Mouse (Mus musculus): ENCODE measurements around the gene Scarb2. TPM values are rescaled to one million over a fixed set of nuclear protein-coding genes. Genes with fewer than 3 reads are reported as not detected.

Scarb2 gene
- polyA plus RNA-seq, 1 experiment from 2014 or later = 14.3 TPM

DNA sequence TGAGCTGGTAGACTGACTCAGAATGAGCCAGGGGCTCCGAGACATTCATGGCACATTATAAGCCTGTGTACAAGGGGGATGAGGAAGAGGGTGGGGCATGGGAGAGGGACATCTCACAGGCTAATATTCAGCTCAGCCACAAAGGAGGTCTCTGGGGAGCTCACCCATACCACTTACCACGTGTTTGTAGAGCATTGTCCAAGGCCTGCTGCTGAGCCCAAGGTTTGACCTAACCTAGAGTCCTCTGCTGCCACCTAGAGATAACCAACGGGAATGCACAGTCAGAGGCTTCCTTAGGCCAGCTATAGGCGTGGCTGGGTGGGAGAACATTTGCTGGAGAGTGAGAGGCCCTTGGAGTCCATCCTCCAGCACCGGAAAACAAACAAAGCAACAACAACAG, 108.5 kb downstream of the Scarb2 start:
- Histone ChIP-seq H3K4me3 (no peak overlapping the region), H3K27ac (no peak overlapping the region), H3K4me1 (no peaks in the 10 kb centered on the region), H3K4me2 (no peak overlapping the region), H3K9me3 (no peaks in the 10 kb centered on the region), H3K9ac (no peak overlapping the region), H3K27me3 (peaks cover 7% of the 10 kb centered on the region; the same call in 1 of the 2 replicates), H3K36me3 (no peaks in the 10 kb centered on the region)
- 23% methylated on average over 5 of the region's 5 CpGs for WGBS
- ATAC-seq (ENCODE audit: insufficient number of reproducible peaks, low FRiP score, low TSS enrichment, low read depth) = 0 out of 2 replicates have a peak, but pooled peaks have one; percentile 50

DNA sequence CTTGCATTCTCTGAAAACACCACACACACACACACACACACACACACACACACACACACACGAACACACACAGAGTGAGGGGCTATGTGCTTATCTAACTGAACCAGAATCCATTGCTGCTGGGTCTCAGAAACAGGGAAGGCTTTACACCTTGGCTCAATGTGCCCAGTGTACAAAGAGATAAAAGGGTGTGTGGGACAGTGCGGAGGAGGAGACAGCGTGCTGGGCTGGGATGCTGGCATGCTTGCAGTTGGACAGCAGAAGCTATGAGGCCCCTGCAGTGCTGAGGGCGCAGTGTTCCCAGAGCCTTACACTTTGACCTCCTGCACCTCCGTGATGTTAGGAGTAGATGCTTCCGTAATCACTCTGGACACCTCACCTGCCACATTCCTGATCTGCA, 110.2 kb downstream of the Scarb2 start:
- Histone ChIP-seq H3K27me3 (peaks cover 16% of the 10 kb centered on the region), H3K9me3 (no peaks in the 10 kb centered on the region), H3K9ac (no peak overlapping the region), H3K4me2 (no peak overlapping the region), H3K4me3 (no peak overlapping the region), H3K27ac (no peak overlapping the region), H3K4me1 (0 out of 2 replicates have a peak, but pooled peaks cover 4% of the 10 kb centered on the region), H3K36me3 (no peaks in the 10 kb centered on the region)
- WGBS = 86% methylated on average over 6 of the region's 6 CpGs
- ATAC-seq (ENCODE audit: insufficient number of reproducible peaks, low FRiP score, low TSS enrichment, low read depth) = no peak

DNA sequence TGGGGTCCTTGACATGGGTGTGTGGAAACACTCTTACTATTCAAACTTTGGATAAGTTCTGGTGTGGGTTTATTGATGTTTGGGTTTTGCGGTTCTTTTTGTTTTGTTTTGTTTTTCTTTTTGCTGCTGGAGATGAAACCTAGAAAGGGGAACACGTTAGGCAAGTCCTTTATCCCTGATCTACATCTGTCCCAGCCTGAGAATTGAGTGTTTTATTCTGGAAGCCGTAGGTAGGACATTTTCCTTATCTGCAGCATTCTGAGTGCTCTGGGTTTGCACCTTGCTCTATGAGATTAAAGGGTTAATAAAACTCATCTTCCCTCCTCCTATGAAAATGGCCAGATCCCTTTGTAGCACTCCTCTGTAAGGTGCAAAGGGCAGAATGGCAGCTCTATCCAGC, 110.9 kb downstream of the Scarb2 start:
- Histone ChIP-seq H3K4me1 (0 out of 2 replicates have a peak, but pooled peaks cover 4% of the 10 kb centered on the region), H3K36me3 (no peaks in the 10 kb centered on the region), H3K9ac (no peak overlapping the region), H3K4me2 (no peak overlapping the region), H3K27ac (no peak overlapping the region), H3K4me3 (no peak overlapping the region), H3K27me3 (peaks cover 20% of the 10 kb centered on the region), H3K9me3 (no peaks in the 10 kb centered on the region)
- ATAC-seq (ENCODE audit: insufficient number of reproducible peaks, low FRiP score, low TSS enrichment, low read depth) = no peak
- 87% methylated on average over 3 of the region's 3 CpGs for WGBS

DNA sequence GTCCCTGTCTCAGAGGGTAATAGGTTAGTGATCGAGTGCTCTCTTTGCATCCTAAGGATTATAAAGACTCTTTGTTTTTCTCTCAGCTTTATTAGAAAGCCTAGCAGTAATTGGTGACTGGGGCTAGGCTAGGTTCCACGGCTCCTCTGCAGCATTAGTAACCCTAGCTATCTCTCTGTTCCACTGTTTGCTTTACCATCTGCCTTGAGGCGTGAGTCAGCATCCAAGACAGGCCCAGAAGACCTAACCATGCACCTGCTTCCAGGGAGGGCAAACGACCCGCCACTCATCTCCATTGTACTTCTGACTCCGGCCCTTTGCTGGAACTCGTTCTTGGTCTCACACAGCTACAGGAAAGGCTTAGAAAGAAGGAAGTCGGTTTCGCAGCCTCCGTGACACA, 112.8 kb downstream of the Scarb2 start:
- ATAC-seq (ENCODE audit: insufficient number of reproducible peaks, low FRiP score, low TSS enrichment, low read depth) = no peak
- Histone ChIP-seq H3K4me1 (0 out of 2 replicates have a peak, but pooled peaks cover 4% of the 10 kb centered on the region), H3K27me3 (peaks cover 24% of the 10 kb centered on the region), H3K9ac (no peak overlapping the region), H3K27ac (no peak overlapping the region), H3K4me2 (no peak overlapping the region), H3K36me3 (no peaks in the 10 kb centered on the region), H3K4me3 (no peak overlapping the region), H3K9me3 (no peaks in the 10 kb centered on the region)
- WGBS = 68% methylated on average over 10 of the region's 10 CpGs

DNA sequence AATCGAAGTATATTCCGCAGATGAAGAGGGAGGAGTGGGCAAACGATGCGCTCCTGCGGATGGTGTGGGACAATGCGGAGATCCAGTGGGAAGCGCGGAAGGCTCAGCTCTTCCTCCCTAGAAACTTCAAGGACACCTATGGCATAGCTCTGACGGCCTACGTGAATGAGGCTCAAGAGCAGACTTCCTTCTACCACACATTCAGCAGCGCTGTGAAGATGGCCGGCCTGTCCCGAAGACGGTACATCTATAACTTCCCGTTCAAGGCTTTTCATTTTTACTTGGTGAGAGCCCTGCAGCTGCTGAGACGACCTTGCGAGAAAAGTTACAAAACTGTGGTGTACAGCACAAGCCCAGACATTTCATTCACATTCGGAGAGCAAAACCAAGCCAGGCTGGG, 114.1 kb downstream of the Scarb2 start:
- Histone ChIP-seq H3K36me3 (no peaks in the 10 kb centered on the region), H3K9ac (no peak overlapping the region)

More for the DNA sequence above, 114.1 kb downstream of the Scarb2 start:
- H3K27me3 ChIP-seq = peaks cover 24% of the 10 kb centered on the region
- 0 out of 2 replicates have a peak, but pooled peaks cover 6% of the 10 kb centered on the region for H3K4me1 ChIP-seq
- H3K9me3 ChIP-seq = no peaks in the 10 kb centered on the region
- ATAC-seq (ENCODE audit: insufficient number of reproducible peaks, low FRiP score, low TSS enrichment, low read depth) = no peak
- H3K4me3 ChIP-seq = peak overlapping the region; percentile 18
- WGBS = 42% methylated on average over 18 of the region's 18 CpGs
- no peak overlapping the region for H3K27ac ChIP-seq
- peak overlapping the region; percentile 34 for H3K4me2 ChIP-seq

Small RNAs within 50 kb of the gene (microRNA-seq; reads per million reads assigned to microRNA genes)
- gene Mir6415 = not detected

Other genes starting within 250 kb of the Scarb2 start
- gene Naaa, start 228.7 kb downstream of the Scarb2 start, polyA plus RNA-seq (2015; fragmentation: Nextera tagmentation; extraction: Ambion mirVana) = 22.1 and 23.1 TPM in 2 replicates
- gene Sdad1, start 196.4 kb downstream of the Scarb2 start, polyA plus RNA-seq (2015; fragmentation: Nextera tagmentation; extraction: Ambion mirVana) = 37.1 and 40.5 TPM in 2 replicates
- 0.31 and 0.55 TPM in 2 replicates for gene Cxcl9, start 178.8 kb downstream of the Scarb2 start, polyA plus RNA-seq (2015; fragmentation: Nextera tagmentation; extraction: Ambion mirVana)
- gene Art3, start 175.0 kb downstream of the Scarb2 start, polyA plus RNA-seq (2015; fragmentation: Nextera tagmentation; extraction: Ambion mirVana) = 7.3 and 13.3 TPM in 2 replicates
- gene Cxcl10, start 157.9 kb downstream of the Scarb2 start, polyA plus RNA-seq (2015; fragmentation: Nextera tagmentation; extraction: Ambion mirVana) = 1.1 TPM in 2 replicates
- gene Nup54, start 71.6 kb downstream of the Scarb2 start, polyA plus RNA-seq (2015; fragmentation: Nextera tagmentation; extraction: Ambion mirVana) = 45.4 and 47.7 TPM in 2 replicates
- not detected in 2 replicates for gene Fam47e, start 48.2 kb upstream of the Scarb2 start, polyA plus RNA-seq (2015; fragmentation: Nextera tagmentation; extraction: Ambion mirVana)
- gene Stbd1, start 96.2 kb upstream of the Scarb2 start, polyA plus RNA-seq (2015; fragmentation: Nextera tagmentation; extraction: Ambion mirVana) = 28.6 and 64.6 TPM in 2 replicates
- 0.42 and 0.99 TPM in 2 replicates for gene Ccdc158, start 168.4 kb upstream of the Scarb2 start, polyA plus RNA-seq (2015; fragmentation: Nextera tagmentation; extraction: Ambion mirVana)
- gene Shroom3, start 176.6 kb upstream of the Scarb2 start, polyA plus RNA-seq (2015; fragmentation: Nextera tagmentation; extraction: Ambion mirVana) = 3.2 and 3.6 TPM in 2 replicates